Mouse (Mus musculus): Measurements from ENCODE around the gene Sorbs1.

The Sorbs1 gene

DNA sequence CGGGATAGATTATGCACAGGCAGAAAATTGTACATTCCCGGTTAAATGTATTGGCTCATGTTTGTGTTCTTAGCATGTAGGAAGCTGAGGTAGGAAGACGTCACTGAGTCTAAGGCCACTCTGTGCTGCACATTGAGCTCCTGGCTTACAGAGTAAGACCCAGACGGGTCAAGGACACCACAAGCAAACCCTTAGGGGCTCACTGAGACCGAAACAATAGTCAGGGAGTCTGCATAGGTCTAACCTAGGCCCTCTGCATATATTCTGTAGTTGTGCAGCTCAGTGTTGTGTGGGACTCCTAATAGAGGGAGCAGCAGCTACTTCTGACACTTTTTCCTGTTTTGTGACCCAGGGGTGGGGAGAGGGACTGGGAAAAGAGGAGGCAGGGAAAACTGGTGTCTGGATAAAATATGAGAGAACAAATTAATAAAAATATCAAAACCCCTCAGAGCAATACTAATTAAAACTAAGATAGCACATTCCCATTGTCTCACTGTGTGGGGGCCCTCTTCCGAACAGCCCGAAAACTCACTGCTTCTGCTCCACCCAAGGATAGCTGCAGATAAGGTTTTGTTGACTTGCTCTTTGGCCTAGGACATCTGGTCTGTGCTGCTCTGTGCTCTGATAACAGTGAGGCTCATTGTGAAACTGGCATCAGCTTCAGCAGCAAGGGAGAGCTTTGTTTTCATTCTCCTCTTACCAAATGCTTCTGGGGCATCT lies 216.3 kb downstream of the Sorbs1 start:
- peak; percentile 69 for DNase-seq

DNA sequence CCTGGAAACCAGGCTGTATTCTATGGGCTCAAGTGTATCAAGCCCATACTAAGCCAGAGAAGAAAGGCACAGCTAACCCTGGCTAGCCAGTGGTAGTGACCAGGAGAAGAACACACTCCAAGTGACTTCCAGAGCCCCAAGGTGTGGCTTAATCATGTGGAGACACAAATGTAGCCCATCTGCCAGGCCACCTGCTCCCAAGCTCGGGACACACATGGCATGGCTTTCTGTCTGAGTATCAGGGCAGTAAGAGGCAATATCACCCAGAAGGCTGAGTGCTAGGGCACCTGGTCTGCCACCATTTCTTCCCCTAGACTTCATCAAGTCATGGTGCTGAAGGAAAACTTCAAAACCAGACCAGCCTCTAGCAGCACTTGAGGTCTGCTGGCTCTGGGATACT lies 219.3 kb downstream of the Sorbs1 start:
- no peak for DNase-seq

DNA sequence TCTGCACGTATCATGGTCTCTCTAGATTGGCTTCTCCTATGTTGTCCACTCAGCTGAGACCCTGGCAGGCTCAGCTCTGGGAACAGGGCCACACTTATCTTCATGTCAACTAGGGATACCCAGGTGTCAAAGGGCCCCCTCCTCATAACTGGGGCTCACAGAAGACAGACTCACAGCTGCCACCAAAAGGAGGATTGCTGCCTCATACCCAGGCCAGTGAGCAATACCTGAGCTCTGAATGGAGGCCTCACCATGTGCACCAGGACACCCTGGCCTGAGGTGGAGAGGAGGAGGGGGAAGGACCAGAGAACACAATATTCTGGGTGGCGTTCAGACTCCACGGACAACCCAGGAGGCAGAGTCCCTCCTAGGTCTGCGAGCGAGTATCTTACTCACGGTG lies 219.8 kb downstream of the Sorbs1 start:
- DNase-seq = no peak

DNA sequence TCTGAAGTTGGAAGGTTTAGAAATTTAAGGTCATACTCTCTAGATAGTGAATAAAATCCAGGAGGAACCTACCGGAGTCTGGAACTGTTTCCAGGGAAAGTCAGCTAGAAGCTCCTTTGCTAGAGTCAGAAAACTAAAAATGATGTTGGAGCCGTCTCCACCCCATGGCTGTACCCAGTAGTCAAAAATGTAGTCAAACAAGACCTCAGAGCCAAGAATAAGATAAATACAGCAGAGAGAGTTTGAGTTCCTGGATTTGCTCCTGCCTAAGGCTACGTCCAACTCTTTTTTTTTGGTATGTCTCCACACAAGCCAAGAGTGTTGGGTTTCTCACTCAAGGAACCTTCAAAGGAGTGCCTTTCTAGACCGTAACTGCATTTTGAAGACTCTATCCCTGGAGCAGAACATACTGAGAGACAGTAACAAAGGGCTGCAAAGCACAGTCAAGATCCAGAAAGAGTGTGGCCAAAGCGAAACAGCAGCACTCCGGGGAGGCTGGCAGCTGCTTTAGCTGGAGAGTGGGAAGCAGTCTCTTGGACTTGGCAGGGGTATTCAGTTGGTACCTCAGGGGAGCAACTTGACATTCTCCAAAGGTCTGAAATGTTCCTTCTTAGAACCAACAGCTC lies 223.4 kb downstream of the Sorbs1 start:
- no peak for DNase-seq

DNA sequence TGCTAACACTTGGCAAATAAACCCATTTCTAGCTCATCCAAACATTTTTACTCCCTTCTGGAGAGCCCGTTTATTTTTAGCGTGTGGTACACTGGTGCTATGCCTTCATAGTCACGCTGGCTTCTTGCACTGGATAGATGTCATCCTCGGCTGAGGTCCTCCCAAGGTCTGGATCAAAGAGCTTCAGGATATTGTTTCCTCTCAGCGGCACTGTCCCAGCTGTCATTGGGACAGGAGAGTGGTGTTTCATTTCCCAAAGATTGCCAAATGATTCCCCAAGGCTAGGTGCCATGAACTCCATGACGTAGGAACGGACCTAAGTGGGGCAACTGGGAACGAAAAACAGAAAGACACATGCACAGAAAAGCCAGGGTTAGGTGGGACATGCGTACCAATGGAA lies 225.2 kb downstream of the Sorbs1 start:
- DNase-seq = no peak

DNA sequence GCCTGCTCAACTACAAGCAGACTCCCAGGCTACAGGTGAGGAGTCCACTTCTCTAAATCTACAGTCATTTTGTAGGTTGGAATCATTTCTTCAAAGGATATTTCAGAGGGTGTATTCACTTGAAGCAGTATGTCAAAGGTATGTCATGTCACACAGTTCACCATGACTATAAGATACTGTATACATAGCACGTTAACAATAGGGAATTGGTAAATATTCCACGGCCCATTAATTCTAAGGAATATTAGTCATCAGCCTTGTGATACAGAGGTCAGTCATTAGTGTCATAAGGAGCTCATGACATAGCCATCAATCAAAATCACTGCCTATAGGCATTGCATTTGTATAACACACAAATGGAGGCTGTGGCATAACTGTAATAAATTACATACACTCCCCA lies 228.9 kb downstream of the Sorbs1 start:
- no peak for DNase-seq

DNA sequence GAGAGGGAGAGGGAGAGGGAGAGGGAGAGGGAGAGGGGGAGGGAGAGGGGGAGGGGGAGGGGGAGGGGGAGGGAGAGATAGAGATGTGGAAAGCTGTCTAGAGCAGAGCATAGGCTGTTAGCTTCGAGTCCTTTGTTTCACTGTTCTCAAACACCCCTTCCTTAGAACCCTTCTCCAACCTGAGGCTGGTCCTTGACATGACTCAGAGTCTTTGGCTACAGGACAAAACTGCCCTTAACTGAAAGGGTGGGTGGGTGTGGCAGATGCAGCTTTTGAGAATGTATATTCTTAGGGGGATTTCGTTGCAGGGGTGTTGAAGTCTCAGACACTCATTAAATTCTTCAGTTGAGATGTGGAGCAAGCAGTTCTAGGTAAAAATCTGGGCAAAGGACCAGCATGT lies 230.2 kb downstream of the Sorbs1 start:
- DNase-seq = no peak

DNA sequence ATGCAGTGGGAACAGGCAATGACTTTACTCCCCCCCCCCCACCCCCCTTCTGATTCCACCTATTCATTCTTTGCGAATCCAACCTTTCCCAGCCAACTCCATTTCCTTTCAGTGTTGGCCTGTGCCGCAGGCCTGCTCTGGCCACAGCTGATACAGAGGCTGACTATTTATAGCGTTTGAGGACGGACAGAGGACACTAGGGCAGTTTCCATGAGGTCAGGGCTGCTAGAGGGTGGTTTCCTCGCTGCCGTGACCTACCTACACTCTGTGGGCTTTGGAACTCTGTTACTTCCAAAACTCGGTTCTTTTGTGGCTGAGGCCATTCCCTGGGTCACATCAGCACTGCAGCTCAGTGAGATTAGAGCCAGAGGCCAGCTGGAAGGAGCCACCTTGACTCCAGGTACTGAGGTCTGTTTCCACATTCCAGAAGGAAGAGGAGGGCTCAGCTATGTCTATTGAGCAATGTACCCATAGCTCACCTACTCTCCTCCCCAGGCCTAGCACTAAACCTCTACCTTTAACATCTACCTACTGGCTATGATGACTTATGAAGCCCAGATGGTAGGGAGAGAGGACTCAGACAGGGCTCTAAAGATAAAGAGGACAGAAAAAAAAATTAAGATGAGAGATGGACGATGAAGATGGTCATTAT lies 235.1 kb downstream of the Sorbs1 start:
- DNase-seq = no peak

DNA sequence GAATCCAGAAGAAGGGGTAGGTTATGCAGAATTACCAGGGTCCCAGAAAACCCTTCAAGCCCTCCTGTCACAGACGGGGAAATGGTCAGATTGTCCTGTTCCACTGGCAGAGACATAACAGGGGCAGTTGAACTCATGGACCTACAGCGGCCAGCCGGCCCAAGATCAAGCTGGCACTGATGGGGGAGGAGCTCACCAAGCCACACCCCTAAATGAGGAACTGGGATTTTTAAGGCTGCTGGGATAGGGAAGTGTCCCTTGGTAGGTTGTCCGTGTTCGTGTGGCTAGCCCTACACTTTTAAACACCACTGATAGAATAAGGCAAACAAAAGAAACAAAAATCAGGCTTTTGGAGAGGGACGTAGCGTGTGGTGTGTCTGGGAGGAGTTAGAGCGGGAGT lies 236.1 kb downstream of the Sorbs1 start:
- DNase-seq = no peak

DNA sequence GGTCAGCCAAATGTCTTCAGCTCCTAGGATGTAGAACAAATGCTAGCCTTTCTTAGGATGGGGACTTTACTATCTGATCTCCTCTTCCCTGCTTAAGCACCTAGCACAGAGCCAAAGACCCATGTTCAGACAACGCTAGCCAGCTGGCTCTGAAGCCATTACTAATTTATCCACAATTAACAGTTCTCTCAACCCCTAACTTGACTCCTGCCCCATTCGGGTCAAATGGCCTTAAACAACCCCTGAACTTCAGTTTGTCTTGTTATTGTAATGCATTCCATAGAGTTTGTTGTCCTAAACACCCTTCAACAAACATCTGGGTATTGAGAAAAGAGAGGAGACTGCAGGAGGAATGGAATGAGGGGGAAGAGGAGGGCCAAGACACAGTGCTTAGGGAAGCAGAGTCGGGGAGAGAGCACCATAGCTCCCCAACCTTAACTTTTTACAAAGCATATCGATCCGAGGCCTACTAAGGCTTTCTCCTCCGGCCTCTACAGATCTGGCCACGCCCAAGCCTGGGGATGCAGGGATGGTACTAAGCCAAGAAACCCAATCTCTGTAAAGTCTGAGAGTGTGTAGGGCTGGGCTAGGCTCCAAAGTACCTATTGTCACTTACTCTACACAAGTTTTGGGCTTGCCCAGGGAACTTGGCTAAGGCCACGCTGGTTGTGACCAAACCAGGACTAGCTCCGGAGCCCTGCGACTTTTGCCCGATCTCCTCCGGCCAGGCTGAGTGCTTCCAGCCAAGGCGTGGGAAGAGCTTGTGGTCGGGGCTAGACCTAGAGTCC lies 238.0 kb downstream of the Sorbs1 start:
- no peak for DNase-seq

DNA sequence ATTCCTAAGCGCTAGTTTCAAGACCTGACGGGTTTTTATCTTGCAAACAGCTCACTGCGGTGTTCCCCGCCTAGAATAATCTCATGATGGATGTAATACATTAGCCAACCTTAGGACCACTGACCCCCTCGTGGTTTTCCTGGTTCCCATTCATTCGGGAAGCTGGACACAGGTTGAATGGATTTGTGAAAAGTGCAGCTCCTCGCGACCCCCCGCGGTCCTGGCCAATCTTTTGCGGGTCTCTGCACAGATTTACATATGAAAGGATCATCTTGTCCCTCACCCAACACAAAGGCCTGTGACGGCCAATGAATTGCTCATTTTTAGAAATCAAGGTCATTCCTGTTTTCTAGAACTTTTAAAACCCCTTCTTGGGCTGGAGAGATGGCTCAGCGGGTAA lies 240.9 kb downstream of the Sorbs1 start:
- DNase-seq = no peak

DNA sequence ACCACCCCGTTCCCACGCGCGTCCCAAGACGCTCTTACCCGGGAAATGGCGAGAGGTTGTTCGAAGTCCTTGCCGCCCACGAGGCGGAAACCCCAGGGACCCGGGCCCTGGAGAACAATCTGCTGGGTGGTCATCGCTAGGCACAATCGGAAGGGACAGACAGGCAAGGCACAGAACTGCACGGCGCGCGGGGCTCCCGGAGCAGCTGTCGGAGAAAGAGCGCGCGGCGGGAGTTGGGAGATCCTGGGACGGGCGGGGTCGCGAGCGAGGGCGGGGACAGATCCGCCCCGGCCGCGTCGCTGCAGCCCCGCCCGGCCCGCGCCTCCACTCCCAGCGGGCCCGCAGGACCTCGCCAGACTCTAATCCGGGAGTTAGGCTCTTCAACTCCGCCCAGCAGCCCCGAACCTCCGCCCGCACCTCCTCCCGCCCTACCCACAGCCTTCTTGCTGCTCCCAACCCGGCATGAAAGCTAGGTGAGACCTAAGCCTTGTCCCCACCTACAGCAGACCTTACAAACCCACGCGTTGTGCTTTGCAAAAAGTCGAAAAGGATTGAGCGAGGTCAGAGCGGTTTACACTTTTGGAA lies 242.2 kb downstream of the Sorbs1 start, which contains the start of gene Pdlim1:
TSS of gene Pdlim1 (minus strand) at position 535 of the 585 bp plus-strand sequence.
- peak; percentile 83 for DNase-seq

DNA sequence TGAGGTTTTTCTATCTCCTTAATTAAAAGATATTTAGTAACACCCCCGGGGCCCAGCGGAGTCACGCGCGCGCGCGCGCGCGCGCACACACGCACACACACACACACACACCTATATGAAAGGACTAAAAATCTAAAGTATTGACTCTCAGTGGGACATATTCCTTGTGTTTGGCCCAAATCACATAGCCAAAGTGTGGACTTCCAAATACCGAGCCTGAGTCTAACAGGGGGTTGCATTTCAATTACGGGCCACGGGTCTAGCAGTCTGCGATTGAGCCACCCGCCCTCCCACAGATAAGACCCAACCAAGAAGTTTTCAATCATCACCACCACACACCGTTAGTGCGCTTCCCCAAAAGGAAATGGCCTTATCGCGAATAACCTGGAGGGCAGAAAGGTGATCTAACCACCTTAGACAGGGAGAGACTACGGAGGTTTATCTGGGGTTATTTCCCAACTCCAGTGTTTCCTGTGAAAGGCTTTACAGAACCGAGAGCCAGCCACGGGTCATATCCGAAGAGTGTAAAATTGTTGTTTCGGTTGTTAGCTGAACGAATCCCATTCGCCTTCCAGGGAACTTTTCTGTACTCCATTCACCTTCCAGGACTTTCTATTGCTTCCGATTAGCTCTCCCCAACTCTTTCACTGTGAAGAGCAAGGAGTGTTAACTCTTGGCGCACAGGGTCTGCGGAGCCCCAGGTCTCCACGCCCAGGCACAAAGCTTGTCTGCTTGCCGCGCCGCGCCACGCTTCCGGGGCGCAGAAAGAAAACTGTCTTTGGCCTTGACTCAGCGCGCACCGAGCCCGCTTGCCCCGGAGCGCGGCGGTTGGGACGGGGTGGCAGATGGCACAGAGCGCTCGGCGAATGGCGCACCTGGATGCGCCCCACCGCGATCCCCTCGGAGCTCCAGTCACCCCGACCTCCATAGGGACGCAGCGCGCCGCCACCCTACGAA lies 242.9 kb downstream of the Sorbs1 start:
- DNase-seq = peak; percentile 38

DNA sequence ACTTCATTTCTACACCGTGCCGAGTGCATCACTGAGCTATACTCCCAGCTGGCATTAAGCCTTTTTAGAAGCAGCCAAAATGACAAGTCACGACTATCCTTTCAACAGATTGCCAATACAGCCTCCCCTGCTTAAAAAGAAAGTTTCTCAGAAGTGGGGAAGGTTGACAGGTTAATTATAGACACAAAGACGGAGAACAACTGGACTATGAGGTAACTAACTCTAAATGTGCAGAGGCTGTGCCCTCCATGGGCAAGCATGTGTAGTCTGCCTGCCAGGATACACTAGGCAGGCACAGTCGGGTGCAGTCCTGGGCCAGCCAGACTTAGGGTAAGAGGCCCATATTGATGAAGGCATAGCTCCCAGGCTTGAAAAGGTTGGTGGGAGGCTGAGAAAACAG lies 244.1 kb downstream of the Sorbs1 start:
- DNase-seq = no peak

DNA sequence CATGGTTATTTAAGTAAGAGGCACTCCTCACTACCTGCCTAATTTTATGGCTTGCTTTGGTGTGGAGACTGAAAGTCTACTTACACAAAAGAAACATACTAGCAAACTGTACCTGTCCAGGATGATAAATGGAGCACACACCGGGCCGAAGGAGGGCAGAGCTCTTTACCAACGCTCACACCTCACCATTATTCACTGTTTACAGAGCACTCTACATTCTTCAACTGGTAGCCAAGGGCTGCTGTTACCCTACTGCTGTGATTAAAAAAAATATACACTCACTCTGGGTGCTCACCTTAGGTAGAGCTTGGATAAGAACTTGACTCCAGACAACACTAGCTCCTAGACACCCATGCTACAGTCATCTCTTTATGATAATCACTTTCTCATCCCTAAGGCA lies 245.1 kb downstream of the Sorbs1 start:
- no peak for DNase-seq

DNA sequence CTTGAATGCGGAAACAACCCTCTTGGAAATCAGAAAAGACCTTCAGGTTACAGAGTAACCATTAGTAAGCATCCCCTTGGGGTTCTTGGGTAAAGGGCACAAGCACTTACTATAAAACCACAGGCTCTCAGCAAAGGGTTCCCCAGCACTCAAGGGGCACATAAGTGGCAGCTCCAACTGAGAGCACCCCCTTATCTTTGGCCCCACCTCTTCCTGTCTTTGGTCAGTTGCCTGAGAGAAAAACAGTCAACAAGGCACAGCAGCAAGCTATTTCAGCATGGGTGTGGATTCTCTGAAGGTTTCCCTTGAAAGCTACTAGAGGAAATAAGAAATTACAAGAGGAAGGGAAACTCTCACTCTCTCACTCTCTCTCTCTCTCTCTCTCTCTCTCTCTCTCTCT lies 246.2 kb downstream of the Sorbs1 start:
- peak; percentile 25 for DNase-seq

DNA sequence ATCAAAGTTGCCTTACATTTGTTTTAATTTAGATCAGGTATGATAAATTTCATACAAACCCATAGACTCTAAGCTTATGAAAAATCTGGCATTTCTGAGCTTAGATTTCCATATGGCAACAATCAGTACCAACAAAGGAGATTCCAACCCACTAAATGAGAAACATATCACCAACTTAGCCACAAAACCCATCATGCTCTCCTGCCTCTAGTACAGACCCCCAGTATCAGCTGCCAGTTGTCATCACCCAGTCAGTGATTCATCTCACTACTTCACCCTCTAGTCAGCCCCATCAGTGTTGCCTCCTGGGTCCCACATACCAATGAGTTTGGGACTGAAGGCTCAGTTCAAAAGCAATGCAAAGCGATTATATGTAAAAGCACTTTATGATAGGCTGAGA lies 254.1 kb downstream of the Sorbs1 start:
- no peak for DNase-seq

DNA sequence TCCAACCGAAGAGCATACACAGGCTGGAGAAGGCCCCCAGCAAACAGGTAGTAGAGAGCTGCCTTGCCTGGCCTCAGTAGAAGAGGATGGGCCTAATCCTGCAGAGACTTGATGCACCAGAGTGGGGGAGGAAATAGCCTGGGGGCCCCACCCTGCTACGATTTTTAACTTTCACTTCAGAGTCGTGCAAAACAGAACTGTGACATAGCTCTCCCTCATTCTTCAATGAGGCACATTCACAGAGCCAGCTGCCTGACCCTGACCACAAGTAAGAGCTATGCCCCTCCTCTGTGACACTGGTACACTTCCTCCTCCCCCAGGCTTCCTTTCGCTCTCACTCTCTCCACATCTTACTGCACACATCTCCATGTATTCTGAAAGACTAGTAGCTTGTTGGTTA lies 256.2 kb downstream of the Sorbs1 start:
- DNase-seq = no peak

DNA sequence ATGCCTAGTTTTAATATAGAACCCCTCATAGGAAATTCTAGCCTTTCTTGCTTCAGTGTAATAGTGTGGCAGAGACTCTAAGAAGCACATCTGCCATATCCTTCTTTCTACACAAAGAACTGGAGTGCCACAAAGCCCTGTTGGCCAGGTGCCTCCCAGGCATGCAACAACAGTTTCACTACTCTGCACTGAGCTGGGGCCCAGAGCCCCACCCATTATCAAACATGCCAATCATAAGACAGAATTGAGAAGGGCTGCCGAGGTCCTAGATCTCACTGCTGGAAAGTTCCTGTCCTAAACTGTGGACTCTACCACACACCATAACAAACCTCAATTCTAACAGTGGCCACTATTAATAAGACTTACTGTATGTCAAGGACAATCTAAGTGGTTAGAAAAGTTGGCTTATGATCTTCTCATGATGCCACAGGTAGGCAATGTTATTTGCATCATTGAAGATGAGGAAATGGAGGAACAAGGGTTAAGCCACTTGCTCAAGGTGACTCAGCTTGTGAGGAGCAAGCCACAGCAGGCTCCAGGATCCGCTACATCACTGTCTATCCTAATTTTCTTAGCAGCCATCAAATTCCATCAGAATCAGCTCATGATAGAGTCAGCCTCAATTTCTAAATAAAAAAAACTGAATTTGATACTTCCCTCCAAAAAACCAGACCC lies 257.1 kb downstream of the Sorbs1 start:
- no peak for DNase-seq

DNA sequence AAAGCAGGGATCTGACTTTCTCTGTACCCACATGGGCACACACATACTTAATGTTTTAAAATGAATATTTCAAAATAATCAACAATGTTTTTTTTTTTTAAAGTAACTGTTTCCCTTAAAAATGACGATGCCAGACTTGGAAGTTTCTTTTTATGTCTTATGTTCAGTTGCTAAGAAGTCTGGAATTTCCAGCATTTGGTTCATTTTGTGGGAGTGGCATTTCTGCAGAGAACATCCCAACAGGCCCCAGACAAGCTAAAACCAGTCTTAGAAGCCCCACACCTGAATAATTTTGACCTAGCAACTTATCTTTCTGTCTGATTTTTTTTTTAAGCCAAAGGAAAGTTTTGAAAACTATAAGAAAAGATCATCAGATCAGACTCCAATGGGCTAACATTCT lies 258.0 kb downstream of the Sorbs1 start:
- no peak for DNase-seq

DNA sequence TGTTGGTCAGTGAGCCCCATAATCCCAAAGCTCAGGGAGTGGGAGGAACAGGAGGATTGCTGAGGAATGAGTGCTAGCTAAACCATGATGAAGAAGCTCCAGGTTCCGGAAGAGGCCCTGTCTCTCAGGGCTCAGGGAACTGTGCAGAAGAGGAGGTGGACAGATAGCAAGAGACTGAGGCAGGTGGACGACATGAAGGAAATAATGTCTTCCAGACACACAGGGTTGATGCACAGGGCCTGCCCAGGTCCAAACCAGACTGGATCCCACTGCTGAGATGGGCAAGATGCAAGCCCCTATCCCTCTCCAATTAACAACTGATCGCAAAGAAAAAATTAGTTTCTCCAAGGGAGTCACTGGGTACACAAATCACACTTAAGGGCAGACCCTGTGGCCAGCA lies 258.8 kb downstream of the Sorbs1 start:
- no peak for DNase-seq

Measured in liver (tissue).